Mouse (Mus musculus) liver, embryonic 16.5 days (tissue): ENCODE results near the gene Syne4. TPM values are rescaled to one million over a fixed set of nuclear protein-coding genes. Genes with fewer than 3 reads are reported as not detected.

ENCODE experiments used
- ATAC-seq: fragments of 200-750 bp; cut with Nextera tagmentation; 2 replicates; pipeline ENCODE4 v1.8.0; 2017; ENCODE audit warnings: low read depth, mild to moderate bottlenecking, moderate number of reproducible peaks, moderate library complexity
- H3K27ac ChIP-seq: fragments of 300-500 bp; sonication (generic); 2 replicates; pipeline ENCODE4 v1.5.1; 2014; ENCODE audit warnings: mild to moderate bottlenecking, low read length
- H3K27me3 ChIP-seq: fragments of 300-500 bp; sonication (generic); 2 replicates; pipeline ENCODE4 v1.6.1; 2014; ENCODE audit warnings: low read depth, low read length, mixed read lengths; ENCODE audit not compliant: control insufficient read depth, insufficient read depth
- H3K36me3 ChIP-seq: fragments of 300-500 bp; sonication (generic); 2 replicates; pipeline ENCODE4 v1.6.1; 2014; ENCODE audit warnings: mild to moderate bottlenecking; ENCODE audit not compliant: control insufficient read depth, insufficient read depth
- H3K4me1 ChIP-seq: fragments of 300-500 bp; sonication (generic); 2 replicates; pipeline ENCODE4 v1.6.1; 2014; ENCODE audit warnings: low read depth, low read length, mixed read lengths; ENCODE audit not compliant: control insufficient read depth
- H3K4me2 ChIP-seq: fragments of 300-500 bp; sonication (generic); 2 replicates; pipeline ENCODE4 v1.6.1; 2014; ENCODE audit warnings: low read depth, low read length, mixed read lengths
- H3K4me3 ChIP-seq: fragments of 300-500 bp; sonication (generic); 2 replicates; pipeline ENCODE4 v1.5.1; 2014; ENCODE audit warnings: low read depth, mild to moderate bottlenecking, low read length
- H3K9ac ChIP-seq: fragments of 300-500 bp; sonication (generic); 2 replicates; pipeline ENCODE4 v1.6.1; 2014; ENCODE audit warnings: low read depth, low read length
- H3K9me3 ChIP-seq: fragments of 300-500 bp; sonication (generic); replicated peaks from 2 replicates; pipeline ENCODE4 v1.6.1; 2016; ENCODE audit warnings: low read length; ENCODE audit not compliant: control insufficient read depth
- WGBS: fragments of 180-500 bp; shearing (Covaris S2); extraction: QIAGEN DNeasy Blood & Tissue Kit; methylation state at CpG from one replicate; pipeline ENCODE4 v1.1.7; 2014; ENCODE audit not compliant: insufficient replicate concordance; 5-methylcytosine and 5-hydroxymethylcytosine counted together
- polyA plus RNA-seq: library from polyadenylated mRNA; unstranded; fragments of >200 nt; fragmentation: Nextera tagmentation; extraction: Ambion mirVana; gene quantifications from 2 replicates; pipeline ENCODE4 v1.2.1, GENCODE M21; 2015

Syne4 gene
- polyA plus RNA-seq, 1 experiment from 2014 or later = 22.4 TPM

DNA sequence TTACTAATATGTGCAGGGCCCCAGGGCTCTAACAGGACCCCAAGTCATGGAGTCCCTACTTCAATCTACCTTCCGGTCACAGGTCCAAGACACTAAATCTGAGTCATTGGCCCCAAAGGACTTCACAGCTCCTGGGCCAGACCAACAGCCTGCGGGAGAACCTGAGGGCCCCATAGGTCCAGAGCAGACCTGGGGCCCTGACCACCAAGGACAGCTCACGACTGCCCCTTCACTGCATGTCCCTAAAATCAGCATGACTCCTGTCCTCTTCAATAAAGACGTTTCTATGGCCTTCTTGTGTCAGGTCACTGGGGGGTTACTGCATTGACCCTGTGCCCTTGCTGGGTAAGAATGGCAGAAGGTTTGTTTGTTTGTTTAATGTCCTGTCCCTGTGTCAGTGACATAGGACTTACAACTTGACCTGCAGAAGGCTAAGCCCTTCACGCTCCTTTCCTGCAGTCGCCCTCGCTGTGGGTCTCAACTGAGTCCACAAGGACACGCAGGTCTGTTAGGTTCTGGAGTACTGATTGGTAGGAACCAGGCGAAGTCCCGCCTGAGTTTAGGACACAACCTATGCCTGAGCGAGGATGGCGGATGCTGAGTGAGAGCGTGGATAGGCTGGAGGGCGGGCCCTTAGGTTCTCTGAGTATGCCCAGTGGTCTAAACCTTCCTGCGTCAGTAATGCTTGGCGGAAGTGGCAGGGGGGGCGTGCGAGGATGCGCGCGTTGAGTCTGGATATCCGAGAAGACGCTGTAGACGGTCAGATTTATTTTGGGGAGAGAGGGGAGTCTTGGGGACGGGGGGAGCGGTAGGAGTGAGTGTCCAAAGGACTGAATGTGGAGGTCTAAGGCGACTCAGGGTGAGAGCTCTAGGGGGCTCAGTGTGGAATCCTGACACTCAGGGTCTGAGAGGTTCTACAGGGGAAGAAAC is 6.3 kb upstream of the Syne4 start, which contains the start of gene Alkbh6:
Gene Alkbh6 (plus strand): TSS at position 642 of the 930 bp plus-strand sequence.
- Histone ChIP-seq H3K27me3 (no peaks in the 10 kb centered on the region), H3K4me1 (peaks cover 12% of the 10 kb centered on the region), H3K9ac (peak within 1 kb of the TSS; percentile 55), H3K9me3 (no peaks in the 10 kb centered on the region), H3K27ac (no peak within 1 kb of the TSS; the same call in 1 of the 2 replicates), H3K4me3 (peak within 1 kb of the TSS; percentile 62), H3K4me2 (peak within 1 kb of the TSS; percentile 78), H3K36me3 (no peaks in the 10 kb centered on the region)
- 4% methylated on average over 27 of the region's 27 CpGs for WGBS
- peak; percentile 100 for ATAC-seq

DNA sequence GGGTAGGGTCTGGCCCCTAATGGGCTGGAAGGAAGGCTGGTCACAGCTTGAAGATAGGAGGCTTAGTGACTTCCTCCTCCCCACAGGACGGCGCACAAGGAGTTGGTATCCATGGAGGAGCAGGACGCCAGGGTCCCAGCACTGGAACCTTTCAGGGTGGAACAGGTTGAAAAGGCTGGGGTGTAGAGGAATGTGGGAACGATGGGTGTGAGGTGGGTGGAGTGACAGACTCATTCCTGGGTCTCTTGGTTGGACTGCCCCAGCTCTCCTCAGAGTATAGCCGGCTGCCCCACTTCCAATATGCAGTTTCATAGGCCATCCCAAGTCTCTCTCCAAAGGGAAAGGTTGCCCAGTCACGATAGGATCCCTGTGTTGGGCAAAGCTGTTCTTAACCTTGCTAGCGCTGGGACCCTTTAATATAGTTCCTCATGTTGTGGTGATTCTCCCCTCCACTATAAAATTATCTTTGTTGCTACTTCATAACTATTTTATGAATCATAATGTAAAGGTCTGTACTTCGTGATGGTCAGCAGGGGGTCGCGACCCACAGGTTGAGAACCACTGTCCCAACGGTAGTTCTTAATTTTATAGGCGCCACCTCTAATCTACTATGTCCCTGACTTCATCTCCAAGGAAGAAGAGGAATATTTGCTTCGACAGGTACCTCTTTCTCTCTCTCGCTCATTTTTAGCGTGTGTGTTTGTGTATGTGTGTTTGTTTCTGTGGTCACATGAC is 5.0 kb upstream of the Syne4 start:
- Histone ChIP-seq H3K27ac (no peak overlapping the region), H3K4me1 (peaks cover 12% of the 10 kb centered on the region), H3K4me2 (peak overlapping the region; percentile 78), H3K9ac (peak overlapping the region; percentile 55), H3K36me3 (no peaks in the 10 kb centered on the region), H3K9me3 (no peaks in the 10 kb centered on the region), H3K4me3 (peak overlapping the region; percentile 62), H3K27me3 (no peaks in the 10 kb centered on the region)
- no peak for ATAC-seq
- WGBS = 54% methylated on average over 15 of the region's 15 CpGs

DNA sequence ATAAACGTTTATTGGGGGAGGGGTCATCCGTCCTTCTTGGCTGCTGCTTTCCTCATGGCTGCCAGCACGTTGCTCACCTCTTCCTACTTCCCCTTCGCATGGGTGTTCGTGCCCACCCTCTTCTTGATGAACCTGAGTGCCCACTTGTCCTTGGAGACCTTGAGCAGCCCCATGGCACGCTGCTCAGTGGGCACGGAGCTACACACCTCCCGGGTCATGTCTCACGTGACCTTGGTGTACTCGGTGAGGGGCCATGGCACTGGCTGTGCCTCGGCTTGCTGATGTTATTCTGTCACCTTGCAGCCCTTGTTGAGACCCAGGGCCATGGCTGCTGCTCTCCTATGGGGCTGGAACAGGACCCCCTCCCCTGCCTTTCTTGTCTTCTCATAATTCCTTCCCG is 4.5 kb upstream of the Syne4 start:
- H3K9ac ChIP-seq = no peak overlapping the region
- no peaks in the 10 kb centered on the region for H3K27me3 ChIP-seq
- H3K9me3 ChIP-seq = no peaks in the 10 kb centered on the region
- no peak for ATAC-seq
- no peak overlapping the region for H3K4me2 ChIP-seq
- no peaks in the 10 kb centered on the region for H3K36me3 ChIP-seq
- peaks cover 12% of the 10 kb centered on the region for H3K4me1 ChIP-seq
- WGBS = 72% methylated on average over 12 of the region's 12 CpGs
- no peak overlapping the region for H3K4me3 ChIP-seq
- H3K27ac ChIP-seq = no peak overlapping the region

DNA sequence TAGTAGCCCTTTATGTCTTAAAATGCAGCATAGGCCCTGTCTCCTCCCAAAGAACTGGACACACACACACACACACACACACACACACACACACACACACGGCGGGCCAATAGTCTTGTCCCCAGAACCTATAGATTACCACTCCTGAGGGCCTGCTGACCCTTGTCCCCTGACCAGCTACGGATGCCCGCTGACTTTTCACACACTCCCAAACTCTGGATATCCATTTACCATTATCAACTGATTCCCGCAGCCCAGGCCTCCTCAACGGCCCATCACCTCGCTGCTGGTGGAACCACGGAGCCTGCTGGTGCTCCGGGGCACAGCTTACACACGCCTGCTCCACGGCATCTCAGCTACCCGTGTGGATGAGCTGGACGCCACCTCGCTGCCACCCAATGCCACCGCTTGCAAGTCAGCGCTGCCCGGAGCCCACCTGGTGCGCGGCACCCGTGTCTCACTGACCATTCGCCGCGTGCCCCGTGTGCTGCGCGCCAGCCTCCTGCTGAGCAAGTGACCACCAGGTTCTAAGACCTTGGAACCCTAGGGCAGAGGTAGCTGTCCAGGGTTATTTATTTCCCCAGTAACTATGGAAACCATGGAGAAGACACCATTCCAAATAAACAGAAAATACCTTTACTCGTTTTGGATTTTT is 814 bp upstream of the Syne4 start:
- H3K9ac ChIP-seq = peak overlapping the region; percentile 37; the same call in 1 of the 2 replicates
- ATAC-seq = peak; percentile 49
- peak overlapping the region; percentile 38 for H3K4me2 ChIP-seq
- H3K4me1 ChIP-seq = peaks cover 8% of the 10 kb centered on the region
- H3K36me3 ChIP-seq = no peaks in the 10 kb centered on the region
- no peaks in the 10 kb centered on the region for H3K9me3 ChIP-seq
- H3K27ac ChIP-seq = no peak overlapping the region
- peak overlapping the region; percentile 47 for H3K4me3 ChIP-seq
- H3K27me3 ChIP-seq = no peaks in the 10 kb centered on the region
- 58% methylated on average over 27 of the region's 27 CpGs for WGBS

DNA sequence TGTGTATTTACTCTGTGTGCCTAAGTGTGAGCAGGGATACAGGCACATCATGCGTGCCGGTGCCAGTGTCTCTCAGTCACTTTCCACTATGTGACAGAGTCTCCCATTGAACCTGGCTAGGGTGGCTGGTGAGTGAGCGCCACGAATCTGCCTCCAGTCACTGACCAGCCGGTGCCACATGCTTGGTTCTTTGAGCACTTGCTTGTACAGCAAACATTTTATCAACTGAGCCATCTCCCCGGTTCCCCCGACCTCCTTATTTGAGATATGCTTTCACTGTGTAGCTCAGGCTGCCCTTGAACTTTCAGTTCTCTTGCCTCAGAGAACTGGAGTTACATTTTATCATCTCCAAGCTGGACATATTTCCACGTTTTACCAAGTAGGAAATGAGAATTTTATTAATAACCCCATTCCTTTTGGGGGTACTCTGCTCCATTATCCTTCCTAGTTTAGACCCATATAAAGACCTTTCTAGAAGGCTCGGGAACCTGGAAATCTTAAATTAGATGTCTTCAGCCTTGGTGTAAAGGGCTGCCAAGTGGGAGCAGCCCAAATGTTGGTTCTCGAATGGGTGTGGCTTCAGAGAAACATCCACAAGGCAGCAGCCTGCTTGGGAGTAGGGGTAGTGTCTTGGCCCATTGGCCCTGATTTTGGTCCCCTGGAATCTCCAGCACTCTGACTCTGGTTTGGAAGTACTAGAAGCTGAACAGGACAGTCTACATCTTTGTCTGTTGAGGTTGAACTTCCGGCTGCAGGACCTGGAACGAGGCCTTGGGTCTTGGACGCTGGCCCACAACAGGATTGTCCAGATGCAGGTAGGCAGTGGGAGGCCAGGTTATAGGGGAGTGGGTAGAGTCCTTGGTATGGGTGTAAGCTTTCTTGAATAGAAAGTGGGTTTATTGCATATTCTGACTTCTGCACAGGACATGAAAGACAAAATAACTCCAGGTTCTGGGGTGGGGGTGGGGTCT is 1.2 kb downstream of the Syne4 start:
- WGBS = 52% methylated on average over 13 of the region's 13 CpGs
- Histone ChIP-seq H3K27ac (no peak overlapping the region), H3K36me3 (no peaks in the 10 kb centered on the region), H3K9ac (no peak overlapping the region), H3K4me1 (peaks cover 5% of the 10 kb centered on the region), H3K4me2 (peak overlapping the region; percentile 38; the same call in 1 of the 2 replicates), H3K9me3 (no peaks in the 10 kb centered on the region), H3K4me3 (no peak overlapping the region; the same call in 1 of the 2 replicates), H3K27me3 (no peaks in the 10 kb centered on the region)
- no peak for ATAC-seq

DNA sequence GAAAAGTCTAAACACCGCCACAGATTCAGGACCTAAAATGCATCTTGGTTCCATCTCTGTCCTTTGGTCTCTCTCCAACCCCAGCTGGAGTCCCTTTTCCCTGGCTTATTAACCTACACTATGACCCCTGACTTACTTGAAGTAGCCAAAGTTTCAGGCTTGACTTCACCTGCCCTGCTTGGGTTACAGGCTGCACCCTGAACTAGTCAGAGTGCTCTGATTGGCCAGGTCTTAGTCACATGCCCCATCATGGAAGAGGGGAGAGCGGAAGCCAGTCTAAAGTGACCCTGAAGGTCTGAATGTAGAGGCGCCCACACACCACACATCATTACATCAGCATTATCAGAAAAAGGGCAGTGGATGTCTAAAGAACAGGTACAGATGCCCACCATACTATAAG is 3.5 kb downstream of the Syne4 start:
- no peak overlapping the region for H3K27ac ChIP-seq
- H3K4me1 ChIP-seq = peaks cover 19% of the 10 kb centered on the region
- H3K9ac ChIP-seq = no peak overlapping the region
- no peaks in the 10 kb centered on the region for H3K36me3 ChIP-seq
- H3K27me3 ChIP-seq = no peaks in the 10 kb centered on the region
- ATAC-seq = no peak
- H3K9me3 ChIP-seq = no peaks in the 10 kb centered on the region
- no peak overlapping the region for H3K4me3 ChIP-seq
- H3K4me2 ChIP-seq = no peak overlapping the region
- 75% methylated on average over 3 of the region's 3 CpGs for WGBS

DNA sequence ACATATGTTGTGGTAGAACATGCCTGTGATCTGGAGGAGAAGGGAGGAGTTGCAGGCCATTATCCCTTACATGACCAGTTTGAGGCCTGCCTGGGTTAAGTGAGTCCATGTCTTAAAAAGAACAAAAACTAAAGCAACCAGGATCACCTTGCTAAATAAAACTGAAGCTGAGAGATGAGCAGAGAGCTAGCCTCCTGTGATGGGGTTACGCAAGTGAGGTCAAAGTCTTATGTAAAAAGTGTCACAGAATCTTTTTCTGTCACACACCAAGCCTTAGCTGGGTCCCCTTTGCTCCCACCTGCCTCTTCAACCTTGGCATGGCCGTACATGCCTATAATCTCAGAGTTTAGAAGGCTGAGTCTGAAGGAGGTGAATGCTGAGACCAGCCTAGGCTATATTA is 6.3 kb downstream of the Syne4 start:
- Histone ChIP-seq H3K27me3 (no peaks in the 10 kb centered on the region), H3K4me1 (peaks cover 19% of the 10 kb centered on the region), H3K4me3 (peak overlapping the region; percentile 74; the same call in 1 of the 2 replicates), H3K36me3 (no peaks in the 10 kb centered on the region), H3K9ac (no peak overlapping the region; the same call in 1 of the 2 replicates), H3K4me2 (peak overlapping the region; percentile 78), H3K27ac (peak overlapping the region; percentile 71; the same call in 1 of the 2 replicates), H3K9me3 (no peaks in the 10 kb centered on the region)
- WGBS = 62% methylated on average over 2 of the region's 2 CpGs
- ATAC-seq = no peak
